Mouse (Mus musculus) lung, embryonic 15.5 days (tissue): ENCODE results near the gene Tssk6. TPM values are rescaled to one million over a fixed set of nuclear protein-coding genes. Genes with fewer than 3 reads are reported as not detected.

ENCODE experiments used
- polyA plus RNA-seq: library from polyadenylated mRNA; unstranded; fragments of >200 nt; fragmentation: Nextera tagmentation; extraction: Ambion mirVana; gene quantifications from 2 replicates; pipeline ENCODE4 v1.2.1, GENCODE M21; 2015

The Tssk6 gene
- polyA plus RNA-seq, 1 experiment from 2014 or later: 2.9 TPM

Other genes starting within 250 kb of the Tssk6 start
- 1.5 and 1.9 TPM in 2 replicates for gene Zfp964, start 247.7 kb upstream of the Tssk6 start, polyA plus RNA-seq
- 29.6 and 31.4 TPM in 2 replicates for gene Zfp869, start 191.5 kb upstream of the Tssk6 start, polyA plus RNA-seq
- 6.6 and 7.0 TPM in 2 replicates for gene Zfp963, start 152.2 kb upstream of the Tssk6 start, polyA plus RNA-seq
- 0.50 and 0.59 TPM in 2 replicates for gene Gm20422, start 127.3 kb upstream of the Tssk6 start, polyA plus RNA-seq
- 42.9 and 46.2 TPM in 2 replicates for gene Atp13a1, start 111.0 kb upstream of the Tssk6 start, polyA plus RNA-seq
- gene Zfp866, start 111.0 kb upstream of the Tssk6 start, polyA plus RNA-seq: 27.4 and 29.7 TPM in 2 replicates
- gene Gmip, start 93.5 kb upstream of the Tssk6 start, polyA plus RNA-seq: 7.6 and 8.5 TPM in 2 replicates
- 0.57 and 0.61 TPM in 2 replicates for gene Lpar2, start 79.8 kb upstream of the Tssk6 start, polyA plus RNA-seq
- 10.1 and 11.4 TPM in 2 replicates for gene Pbx4, start 69.7 kb upstream of the Tssk6 start, polyA plus RNA-seq
- 0.59 and 0.61 TPM in 2 replicates for gene Cilp2, start 14.5 kb upstream of the Tssk6 start, polyA plus RNA-seq
- gene Ndufa13, start 374 bp downstream of the Tssk6 start, polyA plus RNA-seq: 162 and 177 TPM in 2 replicates
- gene Yjefn3, start 528 bp downstream of the Tssk6 start, polyA plus RNA-seq: 4.0 and 5.5 TPM in 2 replicates
- 60.3 and 64.3 TPM in 2 replicates for gene Gatad2a, start 94.2 kb downstream of the Tssk6 start, polyA plus RNA-seq
- gene Mau2, start 140.6 kb downstream of the Tssk6 start, polyA plus RNA-seq: 46.4 and 50.5 TPM in 2 replicates
- gene Sugp1, start 140.6 kb downstream of the Tssk6 start, polyA plus RNA-seq: 41.5 and 44.8 TPM in 2 replicates
- 0.54 TPM in 2 replicates for gene Tm6sf2, start 170.7 kb downstream of the Tssk6 start, polyA plus RNA-seq
- gene Hapln4, start 181.3 kb downstream of the Tssk6 start, polyA plus RNA-seq: not detected in 2 replicates
- 0.22 and 0.23 TPM in 2 replicates for gene Ncan, start 218.7 kb downstream of the Tssk6 start, polyA plus RNA-seq
- gene Nr2c2ap, start 229.1 kb downstream of the Tssk6 start, polyA plus RNA-seq: 30.9 and 32.5 TPM in 2 replicates
- gene Rfxank, start 237.0 kb downstream of the Tssk6 start, polyA plus RNA-seq: 20.3 TPM in 2 replicates
- 44.9 and 45.7 TPM in 2 replicates for gene Borcs8, start 237.3 kb downstream of the Tssk6 start, polyA plus RNA-seq
- 0.21 and 0.22 TPM in 2 replicates for gene Mef2b, start 237.5 kb downstream of the Tssk6 start, polyA plus RNA-seq